Mouse (Mus musculus) cerebellum, postnatal 14 days (tissue): ENCODE data around the gene Kcnq5.

Source experiments
- DNase-seq, 2 experiments: peaks; one replicate each; pipeline ENCODE4 v3.0.0; 2021; ENCODE audit warnings: mixed read lengths in 2 of 2

The Kcnq5 gene

DNA sequence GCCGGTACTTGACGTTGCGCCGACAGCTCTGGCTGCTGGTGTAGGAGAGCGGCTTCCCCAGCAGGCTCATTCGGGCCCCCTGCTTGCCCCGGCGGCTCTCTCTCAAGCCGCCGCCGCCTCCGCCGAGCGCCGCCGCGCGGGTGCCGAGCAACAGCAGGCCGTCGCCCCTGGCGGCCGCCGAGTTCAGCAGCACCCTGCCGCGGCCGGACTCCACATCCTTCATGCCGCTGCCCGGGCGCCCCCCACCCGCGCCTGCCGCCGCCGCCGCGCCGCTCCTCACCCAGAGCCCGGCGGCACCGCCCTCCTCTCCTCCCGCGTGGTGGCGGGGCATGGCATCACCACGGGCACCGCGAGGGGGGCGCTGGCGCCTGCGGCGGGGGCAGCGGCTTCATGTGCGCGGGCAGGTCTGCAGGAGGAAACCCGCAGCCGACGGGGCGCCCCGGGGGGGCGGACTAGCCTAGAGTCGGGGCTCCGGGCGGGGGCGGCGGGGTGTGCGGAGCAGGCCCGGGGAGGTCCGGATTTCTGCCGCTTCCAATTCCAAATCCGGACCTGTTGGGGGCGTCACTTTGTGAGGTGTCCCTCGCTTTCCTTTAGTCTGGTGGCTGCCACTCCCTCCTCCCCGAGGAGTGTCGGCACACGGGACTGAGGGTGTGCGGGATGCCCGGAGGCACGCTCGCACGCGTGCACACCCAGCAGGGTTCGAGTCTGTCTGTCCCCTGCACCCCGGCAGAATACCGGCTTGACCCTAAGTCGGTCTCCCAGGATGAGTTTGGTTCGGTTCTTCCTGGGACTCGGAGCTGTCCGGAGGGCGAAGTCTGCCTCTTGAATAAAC, at the start of gene Kcnq5:
TSS of gene Kcnq5 (minus strand) at position 692 of the 832 bp plus-strand sequence.
- DNase-seq: peak; percentile 67

DNA sequence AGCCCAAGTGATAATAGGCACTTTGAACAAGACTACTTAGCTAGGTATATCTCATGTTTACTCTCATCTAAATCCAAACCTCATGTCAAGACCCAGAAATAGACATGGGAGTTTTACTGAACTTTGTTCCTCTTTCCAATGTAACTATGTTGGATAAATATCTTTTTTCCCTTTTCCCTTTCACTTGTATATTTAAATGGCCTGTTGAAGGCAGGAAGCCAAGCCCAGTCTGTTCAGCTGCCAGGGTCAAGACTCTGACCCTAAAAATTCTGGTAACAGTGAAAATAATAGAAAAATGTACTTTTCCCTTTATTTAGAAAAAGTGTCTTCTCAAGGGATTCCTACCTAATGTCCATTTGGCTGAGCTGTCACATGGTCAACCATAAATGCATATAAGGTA, 18.0 kb upstream of the Kcnq5 start:
- no peak for DNase-seq

DNA sequence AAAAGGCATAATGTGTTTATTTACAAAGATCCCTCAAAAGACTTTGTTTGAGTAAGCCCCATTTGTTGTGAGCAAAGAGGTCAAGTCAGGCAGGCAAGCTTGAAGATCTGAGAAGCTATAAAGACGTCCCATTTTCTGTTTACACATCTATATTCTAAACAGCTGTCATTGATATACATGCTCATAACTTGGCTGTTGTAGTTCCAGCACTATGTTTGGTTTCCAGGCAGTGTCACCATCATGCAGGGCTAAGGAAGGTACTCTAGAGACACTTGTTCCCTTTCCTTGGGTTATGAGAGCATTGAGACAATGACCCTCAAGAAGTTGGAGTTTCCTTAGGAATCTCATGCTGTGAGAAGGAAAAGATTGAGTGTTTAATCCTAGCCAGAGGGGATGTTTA, 17.6 kb upstream of the Kcnq5 start:
- DNase-seq: no peak

DNA sequence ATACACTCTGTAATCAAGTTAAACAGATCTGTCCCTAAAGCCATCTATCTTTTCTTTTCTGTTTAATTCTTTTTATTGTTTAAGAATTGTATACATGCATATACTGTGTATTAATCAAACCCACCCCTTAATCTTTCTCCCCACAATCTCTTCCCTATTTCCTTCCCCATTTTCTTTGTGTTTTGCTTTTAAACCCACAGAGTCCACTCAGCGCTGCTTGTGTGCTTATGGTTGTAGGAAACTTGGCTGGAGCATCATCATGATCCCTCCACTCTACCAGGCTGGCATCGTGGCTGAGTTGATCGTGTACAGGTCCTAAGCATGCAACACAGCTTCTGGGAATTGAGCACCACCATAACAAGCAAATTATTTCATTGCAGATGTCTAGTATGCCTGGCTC, 12.3 kb upstream of the Kcnq5 start:
- DNase-seq: no peak

DNA sequence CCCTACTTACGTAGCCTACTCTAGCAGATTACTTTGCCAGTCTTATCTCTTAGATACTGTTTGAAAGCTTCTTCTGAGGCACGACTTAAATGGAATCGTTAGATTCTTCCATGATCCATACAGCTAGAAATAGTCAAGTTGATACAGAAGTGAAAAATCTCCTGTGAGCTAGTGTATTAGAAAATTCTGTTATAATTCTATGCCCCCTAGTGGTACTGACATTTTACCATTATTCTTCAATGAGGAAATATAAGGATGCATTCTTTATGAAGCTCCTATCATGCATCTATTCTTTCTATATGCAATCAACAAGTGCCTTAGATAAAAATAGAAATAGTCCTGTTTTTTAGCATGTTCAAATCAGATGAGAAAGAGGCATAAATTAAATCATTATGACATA, 5.4 kb upstream of the Kcnq5 start:
- no peak for DNase-seq

DNA sequence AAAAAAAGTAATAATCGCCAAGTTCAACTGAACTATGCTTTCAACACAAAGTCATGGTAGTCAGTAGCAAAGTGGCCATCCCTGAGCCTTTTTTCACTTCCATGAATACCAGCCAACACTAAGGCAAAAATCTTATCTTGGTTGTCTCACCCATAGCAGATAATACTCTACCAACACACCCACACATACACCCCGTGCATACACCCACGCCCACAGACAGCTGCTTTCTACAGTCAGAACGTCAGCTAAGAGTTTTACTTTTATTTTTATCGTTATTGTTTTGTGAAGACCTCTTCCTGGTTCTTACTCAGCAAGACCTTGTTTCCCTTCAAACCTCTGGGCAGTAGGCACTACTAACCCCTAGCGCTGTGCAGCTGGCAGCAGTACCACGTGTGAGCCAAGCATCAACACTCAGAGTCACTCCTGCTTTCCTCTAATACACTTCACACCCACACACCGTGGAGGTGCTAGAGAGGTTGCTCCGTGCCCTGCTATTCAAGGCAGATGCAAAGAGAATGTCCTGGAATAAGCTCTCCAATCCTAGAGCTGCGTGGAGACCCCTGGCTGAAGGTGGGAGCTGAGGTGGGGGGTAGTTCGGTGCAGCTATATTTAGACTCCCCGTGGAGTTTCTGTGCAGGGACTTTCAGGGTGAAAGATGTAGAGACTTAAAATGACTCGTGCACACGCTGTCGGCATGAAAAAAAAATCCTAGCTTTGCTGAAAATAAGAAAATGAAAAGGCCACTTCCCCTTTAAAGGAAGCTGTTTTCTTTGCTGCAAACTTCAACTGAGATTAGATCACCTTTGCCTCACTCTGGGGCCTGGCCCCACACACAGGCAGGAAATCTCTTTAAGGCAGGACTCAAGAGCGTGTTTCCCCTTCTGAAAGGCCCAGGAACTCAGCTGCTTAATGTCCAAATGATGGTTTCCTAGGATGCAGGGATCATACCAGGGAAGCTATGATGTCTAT, 1.4 kb upstream of the Kcnq5 start:
- DNase-seq: no peak

DNA sequence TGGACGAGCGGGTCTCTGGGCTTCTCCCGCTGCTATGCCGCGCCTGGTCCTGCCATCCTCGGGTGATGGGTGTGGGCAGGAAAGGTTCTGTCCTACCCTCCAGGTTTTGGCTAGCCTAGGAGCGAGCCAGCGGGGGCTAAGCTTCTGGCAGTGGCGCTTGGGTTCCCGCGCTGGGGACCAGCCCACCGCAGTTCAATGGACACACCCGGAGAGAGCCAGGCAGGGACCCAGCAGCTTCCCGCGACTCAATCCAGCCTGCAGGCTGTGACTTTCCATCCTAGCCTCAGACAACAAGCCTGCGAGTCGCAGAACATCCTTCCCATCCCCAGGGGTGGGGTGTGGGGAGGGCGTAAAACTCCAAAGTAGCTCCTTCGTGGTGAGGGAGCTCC, 335 bp upstream of the Kcnq5 start:
- DNase-seq: peak; percentile 43 to 48

DNA sequence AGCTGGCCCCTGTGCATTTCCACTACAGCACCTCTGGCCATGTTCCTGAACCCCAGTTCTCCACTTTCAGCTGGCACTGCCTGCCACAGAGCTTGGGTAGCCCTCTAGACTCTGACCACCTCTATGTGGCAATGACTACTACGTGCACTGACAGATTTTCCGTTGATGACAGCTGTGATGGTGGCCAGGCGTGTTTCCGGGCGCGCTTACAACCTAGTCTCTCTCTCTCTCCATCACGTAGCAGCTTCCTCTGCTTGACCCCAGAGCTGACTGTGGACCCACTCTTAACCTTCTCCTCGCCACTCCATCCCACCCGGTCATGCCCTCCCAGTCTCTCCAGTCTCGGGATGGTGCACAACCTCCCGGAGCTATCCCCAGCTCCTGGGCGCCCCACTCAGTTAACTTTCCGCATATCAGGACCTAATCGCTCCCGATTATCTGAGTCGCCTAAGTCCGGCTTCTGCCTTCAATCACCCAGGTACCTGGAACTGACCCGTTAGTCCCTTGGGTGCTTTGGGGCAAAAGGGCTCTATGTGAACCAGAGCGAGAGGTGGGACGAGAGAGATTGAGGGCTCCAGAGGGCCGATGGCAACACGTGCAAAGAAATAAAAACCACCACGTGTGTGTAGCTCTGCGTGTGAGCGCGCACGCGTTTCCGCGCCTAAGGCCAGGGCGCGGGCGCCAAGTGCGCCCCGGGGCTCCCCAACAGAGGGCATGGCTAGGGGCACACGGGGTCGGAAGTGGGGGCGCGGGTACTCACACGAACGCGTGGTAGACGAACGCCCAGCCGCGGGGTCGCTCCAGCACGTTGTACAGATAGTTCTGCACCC, 1.1 kb downstream of the Kcnq5 start:
- DNase-seq: peak; percentile 23 to 41

DNA sequence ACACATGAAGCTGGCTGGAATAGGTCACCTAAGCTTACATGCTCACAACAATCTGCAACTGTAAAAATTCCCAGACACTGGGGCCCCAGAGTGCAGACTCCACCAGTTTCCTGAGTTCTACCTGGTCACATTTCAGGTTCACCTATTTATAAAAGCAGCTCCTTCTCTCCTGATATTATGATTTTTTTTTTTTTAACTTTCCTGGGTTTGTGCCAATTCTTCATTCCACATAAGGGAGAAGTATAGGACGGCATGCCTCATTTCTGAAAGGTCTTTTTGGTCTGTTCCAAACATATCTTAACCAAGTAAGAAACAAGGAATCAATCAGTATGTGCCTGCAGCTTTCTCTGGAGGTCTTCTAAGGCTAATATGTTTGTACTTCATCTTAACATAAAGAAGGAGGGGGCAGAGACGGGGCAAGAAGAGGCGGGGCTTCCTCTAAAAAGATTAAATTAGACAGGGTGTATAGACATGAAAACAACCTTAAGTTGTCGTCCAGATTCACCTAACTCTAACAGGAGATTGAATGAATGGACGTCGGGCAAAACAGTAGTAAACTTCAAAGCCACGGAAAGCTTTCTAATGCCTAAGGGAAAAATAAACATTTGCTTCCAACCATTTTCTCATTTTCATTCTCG, 2.0 kb downstream of the Kcnq5 start:
- DNase-seq: peak in 1 of 2 experiments; percentile 19

DNA sequence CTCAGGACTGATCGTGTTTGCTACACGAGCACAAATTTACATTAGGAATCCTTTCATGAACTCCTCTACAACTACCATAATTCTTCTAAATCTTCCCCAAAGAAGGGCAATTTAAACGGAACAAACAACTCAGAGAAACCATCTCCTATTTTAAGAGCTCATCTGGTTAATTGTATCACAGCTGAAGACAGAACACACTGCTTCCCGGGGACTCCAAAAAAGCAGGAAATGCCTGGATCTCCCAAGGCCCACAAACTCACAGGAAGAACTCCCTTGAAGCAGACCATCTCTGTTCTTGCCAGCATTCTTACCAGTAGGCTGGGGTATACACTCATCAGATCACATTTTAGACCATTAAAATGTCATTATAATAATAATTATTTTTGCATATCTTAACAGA, 3.7 kb downstream of the Kcnq5 start:
- DNase-seq: no peak

DNA sequence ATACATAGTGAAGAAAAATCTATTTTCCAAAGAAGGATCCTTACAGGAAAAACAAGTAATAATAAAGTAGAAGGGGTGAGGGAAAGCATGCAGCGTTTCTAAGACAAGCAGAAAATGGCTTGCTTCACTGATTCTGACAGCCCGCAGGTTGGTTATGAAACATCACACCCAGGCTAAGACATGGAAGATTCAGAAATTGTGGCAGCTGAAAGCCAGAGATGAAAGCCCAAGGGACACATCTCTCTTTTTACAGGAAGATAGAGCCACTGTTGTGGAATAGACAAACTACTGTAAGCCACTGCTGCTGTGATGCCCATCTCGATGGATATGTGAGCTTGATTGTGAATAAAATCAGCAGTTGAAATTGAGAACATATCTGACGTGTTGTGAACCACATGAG, 20.9 kb downstream of the Kcnq5 start:
- no peak for DNase-seq

DNA sequence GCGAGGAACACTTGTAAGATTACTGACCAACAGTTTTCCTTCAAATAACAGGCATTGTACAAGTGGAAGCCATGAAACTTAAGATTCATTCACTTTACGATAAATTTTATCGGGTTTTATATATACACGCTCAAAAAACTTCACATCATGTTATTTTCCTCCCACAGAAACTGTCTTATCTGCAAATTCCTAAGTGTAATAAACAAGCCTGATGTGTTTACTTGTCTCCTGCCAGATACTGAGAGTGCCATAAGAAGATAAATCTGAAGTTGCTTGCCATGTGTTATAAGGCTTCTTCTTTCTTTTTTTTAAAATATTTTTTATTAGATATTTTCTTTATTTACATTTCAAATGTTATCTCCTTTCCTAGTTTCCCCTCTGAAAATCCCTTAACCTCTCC, 34.6 kb downstream of the Kcnq5 start:
- DNase-seq: no peak

DNA sequence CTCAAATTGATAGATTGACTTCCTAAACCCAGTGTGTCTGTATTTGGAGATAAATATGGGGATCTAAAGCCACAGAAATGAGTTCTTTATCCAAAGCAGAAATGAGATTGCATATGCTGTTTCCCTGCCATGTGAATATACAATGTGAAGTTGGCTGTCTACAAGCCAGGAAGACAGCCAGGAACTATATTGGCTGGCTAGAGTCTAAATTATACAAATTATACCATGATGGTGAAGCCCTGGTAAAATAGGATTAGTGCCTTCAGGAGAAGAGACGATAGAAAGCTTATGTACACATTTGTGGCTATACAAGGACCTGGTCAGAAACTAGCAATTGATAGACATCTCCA, 38.5 kb downstream of the Kcnq5 start:
- no peak for DNase-seq

DNA sequence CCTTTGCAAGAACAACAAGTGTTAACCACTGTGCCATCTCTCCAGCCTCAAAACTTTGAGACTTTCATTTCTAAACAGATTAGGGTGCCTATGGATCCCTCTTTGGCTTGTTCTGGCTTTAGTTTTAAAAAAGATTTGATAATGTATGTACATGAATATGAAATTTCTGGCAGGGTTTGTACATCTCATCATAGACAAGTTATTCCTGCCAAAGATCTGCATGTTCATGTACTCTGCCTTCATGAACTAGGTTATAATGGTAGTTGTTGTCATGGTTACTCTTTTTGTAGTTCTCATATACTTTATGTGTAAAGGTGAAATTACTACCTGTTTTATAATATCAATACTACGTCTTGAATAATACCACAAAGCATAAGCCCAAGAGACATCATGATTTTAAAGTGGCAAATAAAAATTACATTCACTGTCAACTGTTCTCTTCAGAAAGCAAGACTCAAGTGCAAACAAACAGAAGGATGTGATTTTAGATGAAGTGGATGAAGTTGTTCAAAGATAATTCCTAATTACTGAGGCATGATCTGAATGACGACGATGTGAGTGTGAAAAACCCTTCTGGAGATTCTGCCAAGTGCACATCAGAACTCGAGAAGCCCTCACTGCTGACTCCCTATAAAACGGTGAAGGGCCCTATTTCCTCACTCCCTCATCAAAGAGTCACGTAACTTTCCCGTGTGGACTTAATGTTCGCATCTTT, 39.0 kb downstream of the Kcnq5 start:
- DNase-seq: no peak

DNA sequence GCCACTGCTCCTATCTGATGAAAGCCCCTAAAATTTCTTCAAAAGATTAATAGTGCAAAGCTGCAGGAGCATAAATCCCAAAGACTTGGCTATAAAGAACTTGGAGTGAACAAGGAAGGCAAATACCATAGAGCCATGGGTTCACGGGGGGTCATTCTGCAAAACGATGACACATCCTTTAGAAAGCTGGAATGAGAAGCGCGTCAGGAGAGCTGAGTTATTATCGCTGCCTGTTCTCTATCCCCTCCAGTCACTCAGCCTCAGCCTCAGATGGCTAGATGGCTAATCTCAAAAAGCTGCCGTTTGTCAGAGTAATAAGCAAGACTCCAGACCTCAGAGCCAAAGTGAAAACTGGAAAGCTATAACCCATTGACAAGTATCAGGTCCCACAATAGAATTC, 42.5 kb downstream of the Kcnq5 start:
- DNase-seq: no peak

DNA sequence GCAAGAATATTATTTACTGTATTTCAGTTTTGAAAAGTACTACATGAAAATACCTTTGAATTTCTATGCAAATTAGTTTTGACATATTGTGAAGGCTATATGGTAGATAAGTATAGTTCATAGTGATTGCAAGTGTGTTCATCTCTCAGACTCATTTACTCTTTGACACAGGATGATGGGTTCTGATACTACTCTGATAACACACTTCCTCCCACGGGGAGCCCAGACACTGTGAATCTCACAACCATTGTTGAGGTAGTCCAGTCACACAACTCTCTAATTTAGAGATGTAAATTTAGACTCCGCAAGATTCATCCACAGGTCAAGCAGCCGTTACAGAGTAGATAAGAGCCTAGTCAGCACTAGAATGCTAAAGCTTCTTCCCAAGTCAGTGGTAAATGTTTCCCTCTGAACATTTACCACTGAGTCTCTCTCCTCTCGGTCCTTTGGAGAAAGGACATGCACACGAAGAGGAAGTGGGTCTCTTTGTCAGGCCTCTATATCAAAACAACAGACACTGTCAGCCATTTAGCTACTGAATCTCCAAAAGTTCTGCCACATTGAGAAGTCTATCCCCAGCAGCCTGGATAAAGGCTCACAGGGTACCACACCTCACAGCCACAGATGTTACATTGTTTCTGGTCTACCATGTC, 65.5 kb downstream of the Kcnq5 start:
- DNase-seq: no peak

DNA sequence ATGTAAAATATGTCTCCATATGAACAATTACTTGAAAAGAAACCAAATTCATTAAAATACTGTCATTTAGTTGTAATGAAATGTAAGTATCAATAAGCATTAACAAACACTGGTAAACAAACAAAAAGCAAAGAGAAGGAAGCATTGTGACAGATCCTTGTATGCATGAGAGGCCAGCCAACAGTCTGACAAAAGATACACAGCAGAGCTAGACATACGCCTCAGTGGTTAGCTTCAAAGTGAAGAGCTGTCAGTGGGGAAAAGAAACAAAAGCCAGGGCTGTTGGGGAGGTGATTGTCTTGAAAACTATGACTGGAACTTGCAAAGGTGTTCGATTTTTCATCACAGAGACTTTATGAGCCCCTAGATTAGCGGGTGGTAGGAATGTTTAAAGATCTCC, 78.0 kb downstream of the Kcnq5 start:
- DNase-seq: no peak

DNA sequence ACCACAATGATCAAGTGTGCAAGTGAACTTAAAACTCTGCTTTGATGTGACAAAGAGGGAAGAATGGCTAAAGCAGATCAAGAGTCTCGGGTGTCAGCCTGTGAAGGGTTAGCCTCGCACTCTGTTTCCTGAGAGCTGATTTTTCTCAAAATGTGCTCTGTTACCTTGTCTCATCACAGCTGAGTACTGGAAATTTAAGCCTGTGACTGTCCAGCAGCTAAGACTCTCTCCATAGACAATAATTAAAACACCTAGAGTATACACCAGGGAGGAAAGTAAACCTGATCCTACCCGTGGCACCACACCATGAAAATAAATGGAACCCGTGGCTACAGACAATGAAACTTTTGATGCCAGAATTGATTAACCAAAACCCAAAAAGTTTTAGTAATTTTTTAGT, 90.9 kb downstream of the Kcnq5 start:
- no peak for DNase-seq

DNA sequence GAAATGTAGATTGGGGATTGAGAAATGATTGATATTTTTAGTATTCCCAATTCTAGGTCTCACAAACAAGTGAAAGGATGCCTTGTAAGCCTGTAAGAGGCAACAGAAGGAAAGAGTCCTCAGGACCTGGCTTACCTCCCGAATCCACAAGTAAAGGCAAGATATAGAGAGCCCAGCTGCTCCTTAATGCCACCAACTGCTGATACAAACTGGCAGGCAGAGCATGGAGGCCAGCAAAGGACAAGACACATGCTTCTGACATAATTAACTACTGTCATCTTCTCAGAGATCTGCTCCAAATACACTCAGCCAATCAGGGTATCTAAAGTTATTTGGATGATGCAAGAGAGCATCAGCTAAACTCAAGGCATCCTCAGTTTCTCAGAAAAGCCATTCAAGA, 93.3 kb downstream of the Kcnq5 start:
- peak; percentile 57 to 60 for DNase-seq

DNA sequence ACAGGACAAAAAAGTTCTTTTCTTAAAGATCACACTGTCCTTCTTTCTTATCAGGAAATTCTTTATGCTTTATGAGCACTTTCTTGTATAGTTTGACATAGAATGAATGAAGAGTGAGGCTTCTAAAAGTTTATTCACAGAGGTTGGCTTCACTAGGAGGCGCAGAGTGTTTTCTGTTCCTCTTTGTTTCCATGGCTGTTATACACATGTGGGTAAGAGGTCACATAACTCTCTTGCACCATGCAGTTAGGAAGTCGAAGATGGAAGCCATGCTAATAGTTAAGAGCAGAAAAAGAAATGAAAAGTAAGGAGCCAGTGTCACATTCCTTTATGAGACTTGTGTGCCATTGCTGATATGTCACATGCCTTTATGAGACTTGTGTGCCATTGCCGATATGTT, 105.3 kb downstream of the Kcnq5 start:
- no peak for DNase-seq

DNA sequence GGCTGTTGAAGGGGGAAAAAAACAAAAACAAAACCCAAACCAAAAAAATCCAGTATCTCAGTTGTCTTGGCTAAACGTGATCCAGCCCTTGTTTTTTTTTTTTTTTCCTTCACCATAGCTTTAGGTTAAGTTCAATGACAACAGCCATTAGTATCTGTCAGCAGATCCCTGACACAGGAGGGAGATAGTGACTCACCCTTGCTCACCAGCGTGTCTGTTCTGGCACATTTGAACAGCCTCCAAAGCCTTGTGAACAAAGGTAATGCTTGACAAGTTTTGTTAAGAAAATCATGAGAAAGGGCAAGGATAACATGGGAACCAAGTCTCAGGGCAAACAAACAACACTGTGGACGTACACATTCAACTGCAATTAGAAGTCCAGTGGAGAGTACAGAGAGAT, 123.2 kb downstream of the Kcnq5 start:
- DNase-seq: no peak
